ENCODE assay signal across 10 mouse cellular contexts in the genomic region with DNA sequence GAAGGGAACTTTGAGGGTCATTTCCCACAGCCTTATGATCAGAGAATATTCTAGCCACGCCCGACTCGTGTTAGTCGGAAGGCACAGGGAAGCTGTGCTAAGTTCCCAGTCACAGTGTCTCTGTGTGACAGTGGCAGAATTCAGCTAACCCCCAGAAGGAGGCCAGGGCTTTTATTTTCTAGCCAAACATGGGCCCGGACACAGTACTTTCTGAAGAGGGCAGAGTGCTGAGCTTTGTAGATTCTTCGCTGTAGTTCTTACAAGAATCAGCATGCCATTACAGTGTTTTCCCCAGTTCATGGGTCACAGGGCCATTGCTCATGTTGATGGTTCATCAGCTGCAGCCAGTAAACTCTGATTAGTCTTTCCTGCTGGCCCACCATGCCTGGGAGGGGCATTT. TPM values are rescaled to one million over a fixed set of nuclear protein-coding genes. Genes with fewer than 3 reads are reported as not detected.
DNase-seq lines count a peak whose midpoint lies in the region; ATAC-seq and TF ChIP-seq lines count a peak whose summit lies in the region.
"Had no signal": no experiment of that assay in that cellular context is flagged by ENCODE, and none has a peak within 500 bp of the region (broad histone marks: within the 10 kb centered on the region; RNA-seq: fewer than 3 reads in every experiment).

No protein-coding gene starts in this region.

- H3K27ac ChIP-seq in heart, embryonic 15.5 days = peak overlapping the region; percentile 20; the same call in 1 of the 2 replicates
- peak overlapping the region; percentile 10; the same call in 1 of the 2 replicates for H3K27ac ChIP-seq in lung, embryonic 16.5 days (ENCODE audit: low read length)
- peak overlapping the region; percentile 46; the same call in 1 of the 2 replicates for H3K27ac ChIP-seq in cortical plate, adult 2 months (ENCODE audit: insufficient read depth, low read length)
- H3K27ac ChIP-seq in liver, postnatal 0 days (ENCODE audit: low read depth) = peak overlapping the region; percentile 68

- H3K36me3 ChIP-seq in heart, embryonic 15.5 days = no peaks in the 10 kb centered on the region
- no peaks in the 10 kb centered on the region for H3K36me3 ChIP-seq in lung, embryonic 16.5 days (ENCODE audit: control insufficient read depth, insufficient read depth, low read length)
- no peaks in the 10 kb centered on the region for H3K36me3 ChIP-seq in liver, postnatal 0 days (replicated peaks; ENCODE audit: insufficient read depth, low read length)

- no peak for TF ChIP-seq EP300 in liver, postnatal 0 days (IDR thresholded peaks at IDR 0.05; ENCODE audit: low read depth)

- ATAC-seq in heart, embryonic 15.5 days (replicated peaks; ENCODE audit: insufficient number of reproducible peaks, insufficient read depth, low FRiP score, low read depth) = no peak
- 0 out of 2 replicates have a peak, but pooled peaks have one; percentile 5 for ATAC-seq in lung, embryonic 16.5 days (ENCODE audit: low read depth)
- peak; percentile 43 for ATAC-seq in liver, postnatal 0 days
- ATAC-seq: forebrain, embryonic 16.5 days had no signal

- H3K27me3 ChIP-seq in heart, embryonic 15.5 days = no peaks in the 10 kb centered on the region
- H3K27me3 ChIP-seq in lung, embryonic 16.5 days (ENCODE audit: control insufficient read depth, insufficient read depth, low read depth, low read length) = no peaks in the 10 kb centered on the region
- H3K27me3 ChIP-seq in liver, postnatal 0 days (ENCODE audit: insufficient read depth, low read length) = no peaks in the 10 kb centered on the region

- H3K9me3 ChIP-seq in heart, embryonic 15.5 days (replicated peaks) = no peaks in the 10 kb centered on the region
- H3K9me3 ChIP-seq in lung, embryonic 16.5 days (ENCODE audit: control insufficient read depth, low read length) = no peaks in the 10 kb centered on the region
- no peaks in the 10 kb centered on the region for H3K9me3 ChIP-seq in liver, postnatal 0 days (ENCODE audit: low read length)

- WGBS in heart, embryonic 15.5 days = 83% methylated on average over 6 of the region's 6 CpGs
- WGBS in lung, embryonic 16.5 days = 73% methylated on average over 6 of the region's 6 CpGs
- WGBS in liver, postnatal 0 days (ENCODE audit: insufficient replicate concordance) = 60% methylated on average over 6 of the region's 6 CpGs

- 0 out of 2 replicates have a peak overlapping the region, but pooled peaks have one; percentile 4 for H3K4me2 ChIP-seq in heart, embryonic 15.5 days
- H3K4me2 ChIP-seq in lung, embryonic 16.5 days (ENCODE audit: low read depth, low read length) = no peak overlapping the region
- peak overlapping the region; percentile 32; the same call in 1 of the 2 replicates for H3K4me2 ChIP-seq in liver, postnatal 0 days (ENCODE audit: low read depth, low read length)

- no peak for TF ChIP-seq CTCF in cortical plate, adult 2 months (IDR thresholded peaks at IDR 0.05; ENCODE audit: extremely low read depth, insufficient read depth, low read length)
- no peak for TF ChIP-seq CTCF in liver, postnatal 0 days (IDR thresholded peaks at IDR 0.05; ENCODE audit: low read depth)

- H3K4me1 ChIP-seq in heart, embryonic 15.5 days (replicated peaks) = no peaks in the 10 kb centered on the region
- no peaks in the 10 kb centered on the region for H3K4me1 ChIP-seq in lung, embryonic 16.5 days (replicated peaks; ENCODE audit: control insufficient read depth, insufficient read depth, low read length)
- H3K4me1 ChIP-seq in cortical plate, adult 2 months (ENCODE audit: control insufficient read depth, insufficient read depth, low read length) = no peaks in the 10 kb centered on the region
- H3K4me1 ChIP-seq in liver, postnatal 0 days (ENCODE audit: insufficient read depth) = no peaks in the 10 kb centered on the region

- H3K9ac ChIP-seq in heart, embryonic 15.5 days = no peak overlapping the region
- no peak overlapping the region for H3K9ac ChIP-seq in lung, embryonic 16.5 days (ENCODE audit: low read length)
- no peak overlapping the region for H3K9ac ChIP-seq in liver, postnatal 0 days (replicated peaks)

- no peak for DNase-seq in heart, postnatal 25 days (ENCODE audit: low spot score)
- DNase-seq in lung, adult 18-20 months = no peak
- DNase-seq in liver, postnatal 0 days = no peak
- DNase-seq in cerebellum, postnatal 36 days = no peak
- no peak for DNase-seq in adrenal gland, adult 18-20 months (ENCODE audit: low spot score in 2 of 2)
- DNase-seq: layer of hippocampus, postnatal 36 days had no signal

- intact Hi-C loops in heart, postnatal 25 days (cut with DNase I) = no loop called here

- H3K4me3 ChIP-seq in heart, embryonic 15.5 days = no peak overlapping the region
- H3K4me3 ChIP-seq in lung, embryonic 16.5 days (ENCODE audit: low read length) = no peak overlapping the region
- H3K4me3 ChIP-seq in cortical plate, adult 2 months (ENCODE audit: insufficient read depth, low read length) = no peak overlapping the region
- no peak overlapping the region for H3K4me3 ChIP-seq in liver, postnatal 0 days (ENCODE audit: low read depth, low read length)

- TF ChIP-seq POLR2A in cortical plate, adult 2 months (IDR thresholded peaks at IDR 0.05; ENCODE audit: extremely low read depth, insufficient read depth, low read length) = no peak

RNA-seq across cellular contexts. Expression of a gene that starts 23.7 kb away (rescaled TPM):
- polyA plus RNA-seq in heart, embryonic 15.5 days (2015; fragmentation: Nextera tagmentation; extraction: Ambion mirVana) = 128 and 154 TPM in 2 replicates
- total RNA-seq in heart, postnatal 25 days (2021) = 100 to 1,000 TPM; 143 to 148 TPM
- 31.0 and 33.5 TPM in 2 replicates for polyA plus RNA-seq in lung, embryonic 16.5 days (2015; fragmentation: Nextera tagmentation; extraction: Ambion mirVana)
- 31.2 and 32.0 TPM in 2 replicates for polyA plus RNA-seq in cortical plate, adult 2 months (2012; rRNA removed)
- 9.0 and 9.7 TPM in 2 replicates for polyA plus RNA-seq in liver, postnatal 0 days (2015; fragmentation: Nextera tagmentation; extraction: Ambion mirVana)
- 10 to 100 TPM; 27.1 to 50.0 TPM for total RNA-seq in adrenal gland, adult 18-20 months (2021)

Comparison
In these comparisons a context has a peak if more than half of its experiments do, and no peak if none do; other contexts are left out.
1. H3K27ac ChIP-seq: peak in every context shown above with its lines; median percentile 68 in liver, postnatal 0 days; 46 in cortical plate, adult 2 months; 20 in heart, embryonic 15.5 days; 10 in lung, embryonic 16.5 days.